Mouse (Mus musculus): ENCODE measurements around the gene Sipa1l3. TPM values are rescaled to one million over a fixed set of nuclear protein-coding genes. Genes with fewer than 3 reads are reported as not detected.

The Sipa1l3 gene
- 48.5 and 56.1 TPM in 2 replicates for total RNA-seq (2014; fragmentation: Nextera tagmentation)
- total RNA-seq (2017), result 6.2 and 7.0 TPM in 2 replicates

- ATAC-seq (replicated peaks; ENCODE audit: low FRiP score, low TSS enrichment, poor library complexity, severe bottlenecking), result peak; percentile 96
Measured at GRCm38 (mm10) chr7:29518421-29519210, at the start of gene Sipa1l3. Gene Sipa1l3 (minus strand): TSS chr7:29518641.

- ATAC-seq (replicated peaks; ENCODE audit: low FRiP score, low TSS enrichment, poor library complexity, severe bottlenecking), result no peak
Measured at GRCm38 (mm10) chr7:29563006-29563405, 44.6 kb upstream of the Sipa1l3 start.

- no peak for ATAC-seq (replicated peaks; ENCODE audit: low FRiP score, low TSS enrichment, poor library complexity, severe bottlenecking)
Measured at GRCm38 (mm10) chr7:29561046-29561445, 42.6 kb upstream of the Sipa1l3 start.

GRCm38 (mm10) chr7:29559290-29559689 lies 40.8 kb upstream of the Sipa1l3 start:
- ATAC-seq (replicated peaks; ENCODE audit: low FRiP score, low TSS enrichment, poor library complexity, severe bottlenecking), result no peak

- ATAC-seq (replicated peaks; ENCODE audit: low FRiP score, low TSS enrichment, poor library complexity, severe bottlenecking), result no peak
Measured at GRCm38 (mm10) chr7:29558744-29559143, 40.3 kb upstream of the Sipa1l3 start.

GRCm38 (mm10) chr7:29556283-29556682 lies 37.8 kb upstream of the Sipa1l3 start:
- ATAC-seq (replicated peaks; ENCODE audit: low FRiP score, low TSS enrichment, poor library complexity, severe bottlenecking), result no peak

- no peak for ATAC-seq (replicated peaks; ENCODE audit: low FRiP score, low TSS enrichment, poor library complexity, severe bottlenecking)
Measured at GRCm38 (mm10) chr7:29555521-29555920, 37.1 kb upstream of the Sipa1l3 start.

- no peak for ATAC-seq (replicated peaks; ENCODE audit: low FRiP score, low TSS enrichment, poor library complexity, severe bottlenecking)
Measured at GRCm38 (mm10) chr7:29555051-29555450, 36.6 kb upstream of the Sipa1l3 start.

- no peak for ATAC-seq (replicated peaks; ENCODE audit: low FRiP score, low TSS enrichment, poor library complexity, severe bottlenecking)
Measured at GRCm38 (mm10) chr7:29550691-29551090, 32.2 kb upstream of the Sipa1l3 start.

GRCm38 (mm10) chr7:29541608-29542007 lies 23.2 kb upstream of the Sipa1l3 start:
- no peak for ATAC-seq (replicated peaks; ENCODE audit: low FRiP score, low TSS enrichment, poor library complexity, severe bottlenecking)

GRCm38 (mm10) chr7:29541186-29541585 lies 22.7 kb upstream of the Sipa1l3 start:
- ATAC-seq (replicated peaks; ENCODE audit: low FRiP score, low TSS enrichment, poor library complexity, severe bottlenecking), result no peak

- ATAC-seq (replicated peaks; ENCODE audit: low FRiP score, low TSS enrichment, poor library complexity, severe bottlenecking), result no peak
Measured at GRCm38 (mm10) chr7:29540631-29541030, 22.2 kb upstream of the Sipa1l3 start.

GRCm38 (mm10) chr7:29523700-29524099 lies 5.3 kb upstream of the Sipa1l3 start:
- ATAC-seq (replicated peaks; ENCODE audit: low FRiP score, low TSS enrichment, poor library complexity, severe bottlenecking), result 0 out of 2 replicates have a peak, but pooled peaks have one; percentile 29

GRCm38 (mm10) chr7:29521841-29522575 lies 3.6 kb upstream of the Sipa1l3 start:
- 0 out of 2 replicates have a peak, but pooled peaks have one; percentile 50 for ATAC-seq (replicated peaks; ENCODE audit: low FRiP score, low TSS enrichment, poor library complexity, severe bottlenecking)

GRCm38 (mm10) chr7:29521365-29521764 lies 2.9 kb upstream of the Sipa1l3 start:
- no peak for ATAC-seq (replicated peaks; ENCODE audit: low FRiP score, low TSS enrichment, poor library complexity, severe bottlenecking)

GRCm38 (mm10) chr7:29520794-29521193 lies 2.4 kb upstream of the Sipa1l3 start:
- ATAC-seq (replicated peaks; ENCODE audit: low FRiP score, low TSS enrichment, poor library complexity, severe bottlenecking), result no peak

GRCm38 (mm10) chr7:29519211-29519550 lies 740 bp upstream of the Sipa1l3 start:
- ATAC-seq (replicated peaks; ENCODE audit: low FRiP score, low TSS enrichment, poor library complexity, severe bottlenecking), result no peak

- no peak; the same call in 1 of the 2 replicates for ATAC-seq (replicated peaks; ENCODE audit: low FRiP score, low TSS enrichment, poor library complexity, severe bottlenecking)
Measured at GRCm38 (mm10) chr7:29518054-29518420, 404 bp downstream of the Sipa1l3 start.

GRCm38 (mm10) chr7:29517178-29517577 lies 1.3 kb downstream of the Sipa1l3 start:
- ATAC-seq (replicated peaks; ENCODE audit: low FRiP score, low TSS enrichment, poor library complexity, severe bottlenecking), result no peak

- ATAC-seq (replicated peaks; ENCODE audit: low FRiP score, low TSS enrichment, poor library complexity, severe bottlenecking), result no peak
Measured at GRCm38 (mm10) chr7:29515652-29516051, 2.8 kb downstream of the Sipa1l3 start.

- no peak for ATAC-seq (replicated peaks; ENCODE audit: low FRiP score, low TSS enrichment, poor library complexity, severe bottlenecking)
Measured at GRCm38 (mm10) chr7:29512729-29513128, 5.7 kb downstream of the Sipa1l3 start.

All from megakaryocyte-erythroid progenitor cell, adult 5-6 weeks (primary cell).